Mouse (Mus musculus) lung, adult 2 months (tissue): ENCODE measurements around the gene Lepr.

ENCODE experiments used
- CTCF ChIP-seq: fragments of 200-500 bp; IDR thresholded peaks from 2 replicates; pipeline ENCODE4 v1.5.1; 2011; ENCODE audit warnings: mild to moderate bottlenecking, low read length, control low read depth; ENCODE audit not compliant: insufficient read depth
- POLR2A ChIP-seq: fragments of 200-500 bp; IDR thresholded peaks from 2 replicates; pipeline ENCODE4 v1.6.1; 2011; ENCODE audit warnings: low read depth, mild to moderate bottlenecking, control low read depth, low read length, borderline replicate concordance; ENCODE audit errors: extremely low read depth

DNA sequence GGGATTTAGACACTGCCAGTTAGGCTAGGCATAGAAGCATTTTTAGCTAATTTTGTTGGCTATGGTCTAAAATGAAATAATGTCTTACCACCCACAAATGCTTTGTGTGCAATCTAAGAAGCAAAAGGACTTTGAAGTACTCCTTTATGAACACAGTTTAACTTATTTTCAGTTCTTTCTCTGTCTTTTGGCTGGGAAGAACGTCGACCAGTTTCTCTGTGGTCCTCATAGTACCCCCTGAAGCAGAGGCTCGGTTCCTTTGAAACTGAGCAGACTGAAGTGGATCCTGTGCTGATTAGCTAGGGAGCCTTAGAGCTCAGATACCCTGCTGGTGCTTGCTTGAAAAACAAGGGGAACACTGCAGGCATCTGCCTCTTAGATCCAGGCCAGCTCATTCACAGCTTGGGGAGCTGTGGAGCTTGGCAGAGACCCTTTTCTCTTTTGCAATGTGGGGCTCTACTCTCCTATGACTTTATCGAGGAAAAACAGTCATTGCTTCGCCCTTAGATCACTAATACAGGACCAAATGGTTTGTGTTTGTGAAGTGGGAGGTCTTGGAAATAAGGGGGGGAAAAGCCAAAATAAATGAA, 1.9 kb downstream of the Lepr start:
- 0 out of 2 replicates have a peak, but pooled peaks have one; percentile 7 for TF ChIP-seq CTCF
- TF ChIP-seq POLR2A, result no peak
